Mouse (Mus musculus) hindbrain, embryonic 14.5 days (tissue): ENCODE results near the gene Ddx23. TPM values are rescaled to one million over a fixed set of nuclear protein-coding genes. Genes with fewer than 3 reads are reported as not detected.

Experiments
- ATAC-seq: fragments of 200-750 bp; cut with Nextera tagmentation; 2 replicates; pipeline ENCODE4 v1.8.0; 2017; ENCODE audit warnings: moderate number of reproducible peaks, mild to moderate bottlenecking, moderate TSS enrichment, moderate library complexity; ENCODE audit not compliant: low FRiP score
- DNase-seq: peaks from one replicate; pipeline ENCODE4 v3.0.0-alpha.2; 2015; ENCODE audit warnings: low spot score
- H3K27ac ChIP-seq: fragments of 300-500 bp; sonication (generic); 2 replicates; pipeline ENCODE4 v1.5.1; 2014; ENCODE audit warnings: mild to moderate bottlenecking, moderate library complexity
- H3K27me3 ChIP-seq: fragments of 300-500 bp; sonication (generic); 2 replicates; pipeline ENCODE4 v1.6.1; 2014; ENCODE audit warnings: mild to moderate bottlenecking, low read length, mixed read lengths; ENCODE audit not compliant: control insufficient read depth, insufficient read depth
- H3K36me3 ChIP-seq: fragments of 300-500 bp; sonication (generic); replicated peaks from 2 replicates; pipeline ENCODE4 v1.6.1; 2014; ENCODE audit not compliant: control insufficient read depth, insufficient read depth
- H3K4me1 ChIP-seq: fragments of 300-500 bp; sonication (generic); replicated peaks from 2 replicates; pipeline ENCODE4 v1.6.1; 2014; ENCODE audit warnings: antibody characterized with exemption, low read length, mixed read lengths; ENCODE audit not compliant: control insufficient read depth, insufficient read depth
- H3K4me2 ChIP-seq: fragments of 300-500 bp; sonication (generic); replicated peaks from 2 replicates; pipeline ENCODE4 v1.6.1; 2014; ENCODE audit warnings: mild to moderate bottlenecking, moderate library complexity
- H3K4me3 ChIP-seq: fragments of 300-500 bp; sonication (generic); replicated peaks from 2 replicates; pipeline ENCODE4 v1.5.1; 2014; ENCODE audit warnings: mild to moderate bottlenecking, low read length
- H3K9ac ChIP-seq: fragments of 300-500 bp; sonication (generic); 2 replicates; pipeline ENCODE4 v1.6.1; 2014
- H3K9me3 ChIP-seq: fragments of 300-500 bp; sonication (generic); 2 replicates; pipeline ENCODE4 v1.6.1; 2016; ENCODE audit warnings: low read length; ENCODE audit not compliant: control insufficient read depth
- WGBS: fragments of 180-500 bp; shearing (Covaris S2); extraction: QIAGEN DNeasy Blood & Tissue Kit; methylation state at CpG from one replicate; pipeline ENCODE4 v1.1.7; 2014; 5-methylcytosine and 5-hydroxymethylcytosine counted together
- polyA plus RNA-seq: library from polyadenylated mRNA; unstranded; fragments of >200 nt; fragmentation: Nextera tagmentation; extraction: Ambion mirVana; gene quantifications from 2 replicates; pipeline ENCODE4 v1.2.1, GENCODE M21; 2014

Gene Ddx23
- polyA plus RNA-seq, 1 experiment from 2014 or later: 22.5 TPM

DNA sequence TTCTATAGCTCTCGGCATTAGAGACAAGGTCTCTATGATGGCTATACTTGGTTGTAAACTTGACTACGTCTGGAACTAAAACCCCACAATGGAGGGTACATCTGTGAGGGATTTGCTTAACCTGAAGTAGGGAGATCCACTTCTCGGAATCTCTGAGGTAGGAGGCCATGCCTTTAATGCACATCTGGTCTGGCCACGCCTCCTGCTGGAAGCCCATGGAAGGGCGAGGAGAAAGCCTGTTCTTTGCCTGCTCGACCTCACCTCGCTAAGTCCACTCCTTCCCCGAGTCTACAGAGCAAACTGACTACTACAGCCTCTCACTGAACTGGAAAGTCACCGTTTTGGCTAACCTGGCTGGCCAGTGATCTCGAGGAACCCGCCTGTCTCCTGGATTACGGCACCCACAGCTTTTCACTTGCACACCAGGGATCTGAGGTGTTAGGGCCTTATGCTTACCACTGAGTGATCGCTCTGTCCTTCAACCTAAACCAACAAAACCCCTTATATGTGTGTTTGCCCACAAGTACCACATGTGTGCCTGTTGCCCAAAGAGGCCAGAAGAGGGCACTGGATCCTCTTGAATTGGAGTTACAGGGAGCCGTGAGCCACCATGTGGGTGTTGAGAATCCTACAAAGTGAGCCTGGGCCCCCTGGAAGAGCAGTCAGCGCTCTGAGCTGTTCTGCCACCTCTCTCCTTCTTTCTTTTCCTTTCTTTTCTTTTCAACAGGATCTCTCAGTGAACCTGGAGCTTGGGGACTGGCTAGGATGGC is 5.5 kb downstream of the Ddx23 start:
- Histone ChIP-seq H3K27me3 (no peaks in the 10 kb centered on the region), H3K27ac (no peak overlapping the region), H3K9ac (no peak overlapping the region), H3K36me3 (peaks cover 68% of the 10 kb centered on the region), H3K9me3 (no peaks in the 10 kb centered on the region), H3K4me3 (no peak overlapping the region), H3K4me1 (peaks cover 8% of the 10 kb centered on the region; the same call in 1 of the 2 replicates), H3K4me2 (no peak overlapping the region)
- WGBS: 85% methylated on average over 15 of the region's 15 CpGs
- DNase-seq (no peak), ATAC-seq (no peak)

DNA sequence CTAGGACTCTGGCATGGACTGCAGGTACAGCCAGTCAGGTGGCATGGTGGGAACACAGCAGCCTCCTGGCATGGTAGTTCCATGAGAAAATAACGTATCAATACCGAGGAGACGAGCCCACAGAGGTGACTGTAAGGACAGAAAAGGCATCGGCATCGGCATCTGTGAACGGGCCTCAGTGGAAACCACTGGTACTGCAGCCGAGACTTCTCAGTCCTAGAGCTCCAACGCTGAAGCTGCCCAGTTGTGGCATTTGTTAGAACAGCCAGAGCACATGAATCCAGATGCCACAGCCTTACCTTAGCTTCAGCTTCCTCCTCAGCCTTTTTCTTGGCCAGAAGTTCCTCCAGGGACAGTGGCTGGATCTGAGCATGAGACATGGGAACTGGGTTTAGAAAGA is 10.5 kb downstream of the Ddx23 start:
- no peaks in the 10 kb centered on the region for H3K27me3 ChIP-seq
- WGBS: 96% methylated on average over 8 of the region's 8 CpGs
- peaks cover 98% of the 10 kb centered on the region for H3K36me3 ChIP-seq
- ATAC-seq: no peak
- H3K4me2 ChIP-seq: no peak overlapping the region
- no peaks in the 10 kb centered on the region for H3K9me3 ChIP-seq
- H3K9ac ChIP-seq: no peak overlapping the region
- DNase-seq: no peak
- no peaks in the 10 kb centered on the region for H3K4me1 ChIP-seq
- no peak overlapping the region for H3K4me3 ChIP-seq
- H3K27ac ChIP-seq: no peak overlapping the region

DNA sequence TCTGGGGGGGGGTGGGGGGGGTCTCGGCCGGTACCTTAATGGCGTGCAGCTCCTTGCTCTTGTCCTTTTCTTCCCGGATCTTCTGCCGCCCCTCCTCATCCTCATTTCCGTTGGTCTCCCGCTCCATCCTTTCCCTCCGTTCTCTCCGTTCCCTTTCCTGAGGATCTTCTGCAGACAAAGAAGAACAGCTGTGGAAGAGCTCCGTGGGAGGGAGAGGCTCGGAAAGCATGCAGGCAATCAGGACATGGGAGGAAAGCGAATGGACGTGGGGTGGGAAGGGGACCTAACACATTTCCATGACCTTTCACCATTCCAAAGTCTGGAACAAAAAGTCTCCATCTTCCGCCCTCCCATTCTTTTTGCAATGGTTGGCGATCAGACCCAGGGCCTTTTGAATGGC is 11.3 kb downstream of the Ddx23 start:
- 94% methylated on average over 15 of the region's 15 CpGs for WGBS
- ATAC-seq (no peak), DNase-seq (no peak)
- Histone ChIP-seq H3K27me3 (no peaks in the 10 kb centered on the region), H3K36me3 (peaks cover 98% of the 10 kb centered on the region), H3K9me3 (no peaks in the 10 kb centered on the region), H3K27ac (no peak overlapping the region), H3K4me2 (no peak overlapping the region), H3K9ac (no peak overlapping the region), H3K4me3 (no peak overlapping the region), H3K4me1 (no peaks in the 10 kb centered on the region)

DNA sequence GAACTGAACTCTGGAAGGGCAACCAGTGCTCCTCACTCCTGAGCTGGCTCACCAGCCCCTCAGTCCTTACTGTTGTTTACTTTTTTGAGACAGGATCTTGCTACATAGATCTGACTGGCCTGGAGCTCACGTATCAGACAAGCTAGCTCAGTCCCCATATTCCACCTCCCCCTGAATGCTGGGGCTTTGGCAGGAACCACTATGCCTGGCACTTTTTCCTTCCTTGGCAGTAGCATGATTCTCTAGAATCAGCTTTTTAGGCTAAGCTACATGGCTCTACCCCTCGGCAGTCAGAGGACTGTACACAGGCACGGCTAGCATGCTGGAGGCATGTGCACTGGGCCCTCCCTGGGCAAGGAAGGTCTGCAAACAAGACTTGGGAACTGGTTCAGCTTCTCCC is 14.6 kb downstream of the Ddx23 start:
- Histone ChIP-seq H3K9me3 (no peaks in the 10 kb centered on the region), H3K4me3 (no peak overlapping the region), H3K27ac (no peak overlapping the region), H3K9ac (no peak overlapping the region), H3K36me3 (peaks cover 98% of the 10 kb centered on the region), H3K4me1 (no peaks in the 10 kb centered on the region), H3K27me3 (no peaks in the 10 kb centered on the region), H3K4me2 (no peak overlapping the region)
- 92% methylated on average over 3 of the region's 3 CpGs for WGBS
- DNase-seq: no peak
- no peak for ATAC-seq

DNA sequence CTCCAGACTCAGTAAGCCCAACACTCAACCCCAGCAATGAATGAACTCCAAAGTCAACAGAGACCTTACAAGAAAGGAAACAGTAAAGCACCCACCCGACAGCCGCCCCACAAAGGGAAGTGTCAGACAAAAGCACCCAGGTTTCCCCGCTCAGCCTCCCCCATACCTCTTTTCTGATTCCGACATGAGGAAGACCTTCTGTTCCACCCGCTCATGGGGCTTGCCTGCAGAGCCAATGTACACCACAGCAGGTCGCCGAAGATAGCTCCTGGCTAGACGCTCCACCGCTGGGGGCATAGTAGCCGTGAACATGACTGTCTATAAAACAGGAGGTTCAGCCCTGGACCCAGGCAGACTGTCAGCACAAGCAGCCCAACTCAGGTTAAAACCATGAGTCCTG is 15.4 kb downstream of the Ddx23 start:
- Histone ChIP-seq H3K9me3 (no peaks in the 10 kb centered on the region), H3K27me3 (no peaks in the 10 kb centered on the region), H3K4me3 (no peak overlapping the region), H3K36me3 (peaks cover 98% of the 10 kb centered on the region), H3K4me2 (no peak overlapping the region), H3K4me1 (no peaks in the 10 kb centered on the region), H3K9ac (no peak overlapping the region), H3K27ac (no peak overlapping the region)
- WGBS: 91% methylated on average over 10 of the region's 10 CpGs
- DNase-seq: no peak
- ATAC-seq: no peak

DNA sequence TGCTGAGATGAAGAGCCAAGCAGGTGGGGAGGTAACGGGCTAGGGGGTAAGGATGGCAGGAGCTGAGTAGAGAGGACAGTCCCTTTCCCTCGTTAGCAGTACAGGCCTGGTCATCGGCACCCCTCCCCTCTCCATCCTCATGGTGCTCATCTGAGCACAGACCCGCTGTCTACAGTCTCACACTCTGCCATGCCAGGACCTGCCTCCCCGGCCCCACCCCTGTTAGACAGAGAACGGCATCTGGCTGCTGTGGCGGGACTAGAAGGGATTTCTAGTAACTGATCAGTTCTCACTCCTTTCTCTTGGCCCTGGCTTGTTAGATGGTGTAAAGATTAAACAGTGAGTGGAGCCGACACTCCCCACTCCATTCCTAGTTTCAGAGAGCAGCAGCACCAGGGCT is 16.0 kb downstream of the Ddx23 start:
- H3K4me3 ChIP-seq: no peak overlapping the region
- H3K27ac ChIP-seq: no peak overlapping the region

DNA sequence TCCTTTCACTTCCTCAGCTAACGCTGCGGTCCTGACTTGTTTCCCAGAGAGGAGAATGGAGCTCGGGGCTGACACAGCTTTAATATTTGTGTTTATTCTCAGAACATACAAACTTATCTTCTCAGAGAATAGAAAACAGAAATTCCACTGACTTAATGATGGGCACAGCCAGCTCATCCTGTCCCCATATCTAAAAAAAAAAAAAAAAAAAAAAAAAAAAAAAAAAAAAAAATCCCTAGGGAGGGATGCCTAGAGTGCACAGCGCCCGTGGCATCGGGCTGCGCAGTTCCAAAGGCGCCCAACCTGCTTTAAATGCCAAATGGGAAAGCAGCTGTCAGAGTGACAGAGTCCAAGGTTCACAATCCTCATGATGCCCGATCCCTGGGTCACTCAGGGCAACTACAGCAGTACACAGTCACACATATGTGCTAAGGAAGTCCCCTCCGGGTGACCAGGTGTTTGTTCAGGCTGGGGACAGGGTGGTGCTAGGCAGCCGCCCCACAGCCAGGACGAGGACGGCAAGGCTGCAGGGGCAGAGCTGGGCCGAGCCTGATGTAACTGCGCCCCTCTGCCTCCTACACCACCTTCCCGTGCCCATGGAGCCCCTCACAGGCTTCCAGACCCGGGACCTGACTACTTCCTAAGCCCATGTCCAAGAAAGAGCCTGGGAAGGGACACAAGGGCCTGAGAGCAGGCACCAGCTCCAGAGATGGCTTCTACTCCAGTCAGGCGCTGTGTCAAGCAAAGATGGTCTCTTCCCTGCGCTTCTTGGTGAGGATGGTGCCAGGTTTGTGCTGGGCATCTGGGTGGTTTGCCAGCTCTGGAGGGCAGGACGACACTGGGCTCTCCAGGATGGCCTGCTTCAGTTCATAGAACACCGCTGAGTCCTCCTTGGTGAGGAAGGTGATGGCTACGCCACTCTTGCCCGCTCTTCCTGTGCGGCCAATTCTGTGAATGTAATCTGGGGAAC is 17.4 kb downstream of the Ddx23 start:
- no peak overlapping the region for H3K9ac ChIP-seq
- no peak for ATAC-seq
- no peaks in the 10 kb centered on the region for H3K27me3 ChIP-seq
- no peak overlapping the region for H3K27ac ChIP-seq
- no peaks in the 10 kb centered on the region for H3K4me1 ChIP-seq
- 87% methylated on average over 24 of the region's 24 CpGs for WGBS
- H3K4me3 ChIP-seq: no peak overlapping the region
- H3K4me2 ChIP-seq: no peak overlapping the region
- no peaks in the 10 kb centered on the region for H3K9me3 ChIP-seq
- H3K36me3 ChIP-seq: peaks cover 98% of the 10 kb centered on the region
- no peak for DNase-seq

More for the DNA sequence above, 16.0 kb downstream of the Ddx23 start:
- DNase-seq (no peak), ATAC-seq (no peak)
- WGBS: 91% methylated on average over 8 of the region's 8 CpGs
- Histone ChIP-seq H3K9ac (no peak overlapping the region), H3K9me3 (no peaks in the 10 kb centered on the region), H3K36me3 (peaks cover 98% of the 10 kb centered on the region), H3K27me3 (no peaks in the 10 kb centered on the region), H3K4me1 (no peaks in the 10 kb centered on the region), H3K4me2 (no peak overlapping the region)

DNA sequence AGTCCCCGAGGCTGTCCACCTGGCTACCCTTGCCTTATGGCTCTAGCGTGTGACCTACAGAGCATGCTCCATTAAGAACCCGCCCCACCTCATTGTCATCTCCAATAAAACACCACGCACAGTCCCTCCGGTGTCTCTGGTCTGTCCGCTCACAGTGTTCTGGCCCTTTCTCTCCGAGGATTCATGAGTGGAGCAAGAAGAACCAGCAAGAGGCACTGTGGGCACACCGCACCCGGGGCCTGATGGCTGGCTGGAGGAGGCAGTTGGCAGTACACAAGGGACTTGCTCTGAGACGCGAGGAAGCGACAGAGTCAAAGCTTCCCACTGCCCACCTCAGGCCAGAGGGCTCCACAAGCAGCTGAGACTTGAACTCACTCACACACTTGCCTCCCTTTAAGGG is 18.3 kb downstream of the Ddx23 start:
- DNase-seq (no peak), ATAC-seq (no peak)
- peaks cover 98% of the 10 kb centered on the region for H3K36me3 ChIP-seq
- H3K9ac ChIP-seq: no peak overlapping the region
- no peaks in the 10 kb centered on the region for H3K27me3 ChIP-seq
- WGBS: 87% methylated on average over 12 of the region's 12 CpGs
- H3K4me1 ChIP-seq: no peaks in the 10 kb centered on the region
- H3K4me3 ChIP-seq: no peak overlapping the region
- no peaks in the 10 kb centered on the region for H3K9me3 ChIP-seq
- no peak overlapping the region for H3K4me2 ChIP-seq
- no peak overlapping the region for H3K27ac ChIP-seq

DNA sequence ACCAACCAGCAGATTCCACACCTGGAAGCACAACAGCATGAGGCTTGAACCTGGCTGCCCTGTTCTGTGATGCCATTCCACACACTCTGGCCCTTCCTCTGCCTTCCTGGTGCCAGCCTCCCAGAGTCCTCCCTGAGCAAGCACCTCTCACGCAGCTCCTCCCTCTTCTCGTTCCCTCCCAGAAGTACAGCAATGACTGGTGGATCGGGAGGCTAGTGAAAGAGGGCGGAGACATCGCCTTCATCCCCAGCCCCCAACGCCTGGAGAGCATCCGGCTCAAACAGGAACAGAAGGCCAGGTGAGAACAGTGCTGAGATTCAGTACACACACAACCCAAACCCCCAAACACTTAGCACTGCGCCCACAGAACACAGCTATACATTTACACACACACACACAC is 22.5 kb downstream of the Ddx23 start:
- no peak overlapping the region for H3K9ac ChIP-seq
- H3K27me3 ChIP-seq: no peaks in the 10 kb centered on the region
- DNase-seq (no peak), ATAC-seq (no peak)
- H3K4me3 ChIP-seq: no peak overlapping the region
- no peaks in the 10 kb centered on the region for H3K9me3 ChIP-seq
- H3K4me2 ChIP-seq: no peak overlapping the region
- H3K27ac ChIP-seq: no peak overlapping the region
- H3K4me1 ChIP-seq: peaks cover 24% of the 10 kb centered on the region
- peaks cover 61% of the 10 kb centered on the region for H3K36me3 ChIP-seq
- 49% methylated on average over 8 of the region's 8 CpGs for WGBS
